Mouse (Mus musculus) neural tube, embryonic 11.5 days (tissue): Measurements from ENCODE around the gene Tmem121. TPM values are rescaled to one million over a fixed set of nuclear protein-coding genes. Genes with fewer than 3 reads are reported as not detected.

Source experiments
- ATAC-seq: fragments of 200-750 bp; cut with Nextera tagmentation; 2 replicates; pipeline ENCODE4 v1.8.0; 2017; ENCODE audit warnings: moderate number of reproducible peaks, mild to moderate bottlenecking, moderate TSS enrichment, moderate library complexity; ENCODE audit not compliant: insufficient read depth, low FRiP score, low TSS enrichment
- DNase-seq: peaks from one replicate; pipeline ENCODE4 v3.0.0-alpha.2; 2015; ENCODE audit warnings: low spot score
- H3K27ac ChIP-seq: fragments of 300-500 bp; sonication (generic); 2 replicates; pipeline ENCODE4 v1.5.1; 2014; ENCODE audit warnings: low read depth, mild to moderate bottlenecking, low read length
- H3K27me3 ChIP-seq: fragments of 300-500 bp; sonication (generic); 2 replicates; pipeline ENCODE4 v1.6.1; 2014; ENCODE audit warnings: mild to moderate bottlenecking, low read length, mixed read lengths; ENCODE audit not compliant: control insufficient read depth, insufficient read depth
- H3K36me3 ChIP-seq: fragments of 300-500 bp; sonication (generic); 2 replicates; pipeline ENCODE4 v1.6.1; 2014; ENCODE audit warnings: mild to moderate bottlenecking, low read length, moderate library complexity, mixed read lengths; ENCODE audit not compliant: control insufficient read depth, insufficient read depth
- H3K4me1 ChIP-seq: fragments of 300-500 bp; sonication (generic); 2 replicates; pipeline ENCODE4 v1.6.1; 2014; ENCODE audit warnings: low read length, mixed read lengths; ENCODE audit not compliant: control insufficient read depth, insufficient read depth
- H3K4me2 ChIP-seq: fragments of 300-500 bp; sonication (generic); 2 replicates; pipeline ENCODE4 v1.6.1; 2014; ENCODE audit warnings: low read depth, mild to moderate bottlenecking, moderate library complexity
- H3K4me3 ChIP-seq: fragments of 300-500 bp; sonication (generic); 2 replicates; pipeline ENCODE4 v1.5.1; 2014; ENCODE audit warnings: low read depth, low read length
- H3K9ac ChIP-seq: fragments of 300-500 bp; sonication (generic); 2 replicates; pipeline ENCODE4 v1.6.1; 2014; ENCODE audit warnings: mild to moderate bottlenecking, low read length
- H3K9me3 ChIP-seq: fragments of 300-500 bp; sonication (generic); 2 replicates; pipeline ENCODE4 v1.6.1; 2016; ENCODE audit warnings: low read length; ENCODE audit not compliant: control insufficient read depth
- WGBS: fragments of 180-500 bp; shearing (Covaris S2); extraction: QIAGEN DNeasy Blood & Tissue Kit; methylation state at CpG from one replicate; pipeline ENCODE4 v1.1.7; 2014; 5-methylcytosine and 5-hydroxymethylcytosine counted together
- polyA plus RNA-seq: library from polyadenylated mRNA; unstranded; fragments of >200 nt; fragmentation: Nextera tagmentation; extraction: Ambion mirVana; gene quantifications from 2 replicates; pipeline ENCODE4 v1.2.1, GENCODE M21; 2014

Gene Tmem121
- polyA plus RNA-seq, 1 experiment from 2014 or later, result 13.2 TPM

DNA sequence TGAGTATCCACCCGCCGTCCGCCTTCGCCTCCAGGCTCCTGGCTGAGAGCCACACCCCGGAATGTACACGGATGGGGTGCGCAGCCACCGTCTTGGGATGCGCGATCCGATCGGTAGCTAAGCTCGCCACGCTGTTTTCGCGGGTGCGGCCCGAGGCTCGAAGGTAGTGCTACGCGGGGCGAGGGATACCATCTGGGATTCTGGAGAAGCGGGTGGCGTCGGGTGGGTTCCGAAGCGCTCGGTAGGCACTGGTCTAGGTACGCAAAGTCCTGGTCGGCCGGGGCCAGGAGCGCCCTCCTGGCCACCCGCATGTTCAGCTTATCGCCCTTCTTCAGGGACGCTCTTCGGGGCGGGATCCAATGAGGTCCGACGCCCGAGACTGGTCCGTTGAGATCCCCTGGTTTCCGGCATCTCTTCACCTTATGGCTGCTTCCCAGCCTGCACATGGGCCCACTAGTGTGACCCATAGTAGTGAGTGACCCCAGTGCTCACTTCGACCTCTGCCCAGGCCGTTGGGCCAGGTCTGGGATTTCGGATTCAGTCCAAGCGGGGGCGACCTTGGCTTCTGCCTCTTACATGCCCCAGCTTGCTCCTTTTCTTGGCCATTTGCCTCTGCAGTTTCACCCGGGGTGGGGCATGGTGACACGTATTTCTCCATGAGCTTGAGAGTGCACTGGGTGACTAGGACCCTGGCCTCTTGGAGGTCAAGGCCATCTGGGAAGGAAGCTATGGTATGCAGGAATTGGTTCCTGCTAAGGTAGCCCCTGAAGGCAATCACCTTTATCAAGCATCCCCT, 44.9 kb upstream of the Tmem121 start:
- Histone ChIP-seq H3K4me1 (peaks cover 26% of the 10 kb centered on the region), H3K36me3 (peaks cover 10% of the 10 kb centered on the region), H3K9me3 (no peaks in the 10 kb centered on the region), H3K4me2 (peak overlapping the region; percentile 62), H3K27me3 (0 out of 2 replicates have a peak, but pooled peaks cover 6% of the 10 kb centered on the region), H3K4me3 (peak overlapping the region; percentile 56), H3K27ac (peak overlapping the region; percentile 35; the same call in 1 of the 2 replicates), H3K9ac (peak overlapping the region; percentile 63)
- DNase-seq (peak; percentile 25), ATAC-seq (no peak; the same call in 1 of the 2 replicates)
- WGBS, result 2% methylated on average over 48 of the region's 49 CpGs

DNA sequence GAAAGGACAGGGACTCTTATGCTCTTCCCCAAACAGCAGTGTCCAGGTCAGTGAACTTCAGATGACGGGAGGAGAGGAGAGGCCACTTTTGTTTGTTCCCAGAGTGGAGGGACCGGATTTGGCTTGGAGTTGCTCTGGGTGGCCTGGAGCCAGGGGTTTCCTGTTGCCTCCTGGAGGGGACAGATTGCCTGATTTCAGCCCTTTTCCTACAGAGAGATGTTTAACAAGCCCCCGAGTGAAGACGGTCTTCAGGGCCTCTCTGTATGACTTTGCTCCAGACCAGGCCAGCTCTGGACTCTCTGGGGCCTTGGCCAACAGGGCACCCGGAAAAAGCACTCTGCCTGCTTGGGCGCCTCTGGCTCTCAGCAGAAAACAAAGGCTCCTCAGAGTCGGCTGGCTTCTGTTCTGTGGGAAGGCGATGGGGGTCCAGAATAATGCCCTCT, 44.2 kb upstream of the Tmem121 start:
- H3K4me1 ChIP-seq, result peaks cover 27% of the 10 kb centered on the region
- DNase-seq (no peak), ATAC-seq (no peak)
- H3K9me3 ChIP-seq, result no peaks in the 10 kb centered on the region
- H3K9ac ChIP-seq, result peak overlapping the region; percentile 63
- peak overlapping the region; percentile 62 for H3K4me2 ChIP-seq
- H3K4me3 ChIP-seq, result peak overlapping the region; percentile 56
- 53% methylated on average over 8 of the region's 8 CpGs for WGBS
- H3K27me3 ChIP-seq, result 0 out of 2 replicates have a peak, but pooled peaks cover 6% of the 10 kb centered on the region
- H3K27ac ChIP-seq, result peak overlapping the region; percentile 27; the same call in 1 of the 2 replicates
- H3K36me3 ChIP-seq, result peaks cover 6% of the 10 kb centered on the region

DNA sequence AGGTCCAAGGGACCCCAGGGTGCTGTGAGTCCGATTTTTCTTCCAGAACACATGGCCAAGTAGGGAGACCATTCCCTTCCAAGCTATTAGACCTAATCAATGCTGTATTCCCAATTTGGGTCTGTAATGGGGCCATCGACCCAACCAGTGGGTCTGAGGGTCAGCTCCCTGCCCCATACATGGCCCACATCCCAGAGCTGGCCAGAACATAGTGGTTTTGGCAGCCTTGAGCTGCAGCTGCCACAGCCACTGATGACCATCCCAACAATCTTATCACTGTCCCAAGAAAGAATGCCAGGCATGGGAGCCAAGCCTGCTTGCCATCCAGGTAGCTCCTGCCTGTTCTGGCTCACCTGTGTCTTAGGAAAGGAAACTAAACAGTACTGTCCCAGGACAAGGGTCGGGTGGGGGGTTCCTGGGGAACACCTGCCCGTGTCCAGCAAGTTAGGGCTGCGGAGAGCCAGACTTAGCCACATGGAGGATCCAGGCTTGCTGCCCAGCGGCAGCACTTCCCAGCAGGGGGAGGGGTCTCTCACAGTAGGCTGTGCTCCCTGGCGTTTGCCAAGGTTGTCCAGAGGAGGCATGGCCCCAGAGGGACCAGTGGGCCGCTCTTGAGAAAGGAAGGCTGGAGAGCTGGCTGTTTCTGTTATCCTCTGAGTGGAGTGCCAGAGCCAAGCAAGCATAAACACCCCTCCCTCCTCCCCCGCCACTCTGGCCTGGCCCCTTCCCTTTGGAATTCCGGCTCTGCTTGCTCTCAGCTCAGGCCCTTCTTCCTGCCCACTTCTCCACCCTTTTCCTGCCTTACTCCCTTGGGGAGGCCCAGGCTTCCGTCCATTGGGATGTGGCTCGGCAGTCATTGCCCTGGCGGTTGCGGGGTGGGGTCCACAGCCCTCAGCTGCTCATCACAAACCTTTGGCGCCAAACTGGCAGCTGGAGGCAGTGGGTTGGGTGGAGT, 43.4 kb upstream of the Tmem121 start:
- Histone ChIP-seq H3K4me1 (peaks cover 32% of the 10 kb centered on the region), H3K9ac (peak overlapping the region; percentile 63), H3K9me3 (no peaks in the 10 kb centered on the region), H3K27me3 (0 out of 2 replicates have a peak, but pooled peaks cover 6% of the 10 kb centered on the region), H3K4me2 (peak overlapping the region; percentile 62), H3K36me3 (peaks cover 4% of the 10 kb centered on the region), H3K4me3 (peak overlapping the region; percentile 56), H3K27ac (peak overlapping the region; percentile 27; the same call in 1 of the 2 replicates)
- 28% methylated on average over 15 of the region's 15 CpGs for WGBS
- DNase-seq (peak; percentile 44), ATAC-seq (no peak)

DNA sequence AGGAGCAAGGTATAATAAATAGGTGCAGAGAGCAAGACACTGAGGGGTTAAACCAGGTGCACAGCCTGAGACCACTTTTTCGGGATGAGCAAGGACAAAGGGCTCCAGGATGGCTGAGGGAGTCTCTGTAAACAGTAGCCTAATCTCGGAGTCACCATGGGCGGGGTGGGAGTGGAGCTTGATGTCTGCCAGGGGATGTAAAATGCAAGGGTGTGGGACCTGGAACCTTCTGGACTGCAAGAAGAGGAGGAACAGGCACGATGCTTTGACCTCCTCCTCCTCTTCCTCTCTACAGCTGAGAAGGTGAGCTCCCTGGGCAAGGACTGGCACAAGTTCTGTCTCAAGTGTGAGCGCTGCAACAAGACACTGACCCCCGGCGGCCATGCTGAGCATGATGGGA, 42.6 kb upstream of the Tmem121 start:
- Histone ChIP-seq H3K4me2 (peak overlapping the region; percentile 62; the same call in 1 of the 2 replicates), H3K27ac (no peak overlapping the region), H3K9ac (peak overlapping the region; percentile 31; the same call in 1 of the 2 replicates), H3K9me3 (no peaks in the 10 kb centered on the region), H3K36me3 (peaks cover 2% of the 10 kb centered on the region; the same call in 1 of the 2 replicates), H3K27me3 (0 out of 2 replicates have a peak, but pooled peaks cover 6% of the 10 kb centered on the region), H3K4me1 (peaks cover 32% of the 10 kb centered on the region), H3K4me3 (no peak overlapping the region; the same call in 1 of the 2 replicates)
- 72% methylated on average over 7 of the region's 7 CpGs for WGBS
- DNase-seq (no peak), ATAC-seq (no peak)

DNA sequence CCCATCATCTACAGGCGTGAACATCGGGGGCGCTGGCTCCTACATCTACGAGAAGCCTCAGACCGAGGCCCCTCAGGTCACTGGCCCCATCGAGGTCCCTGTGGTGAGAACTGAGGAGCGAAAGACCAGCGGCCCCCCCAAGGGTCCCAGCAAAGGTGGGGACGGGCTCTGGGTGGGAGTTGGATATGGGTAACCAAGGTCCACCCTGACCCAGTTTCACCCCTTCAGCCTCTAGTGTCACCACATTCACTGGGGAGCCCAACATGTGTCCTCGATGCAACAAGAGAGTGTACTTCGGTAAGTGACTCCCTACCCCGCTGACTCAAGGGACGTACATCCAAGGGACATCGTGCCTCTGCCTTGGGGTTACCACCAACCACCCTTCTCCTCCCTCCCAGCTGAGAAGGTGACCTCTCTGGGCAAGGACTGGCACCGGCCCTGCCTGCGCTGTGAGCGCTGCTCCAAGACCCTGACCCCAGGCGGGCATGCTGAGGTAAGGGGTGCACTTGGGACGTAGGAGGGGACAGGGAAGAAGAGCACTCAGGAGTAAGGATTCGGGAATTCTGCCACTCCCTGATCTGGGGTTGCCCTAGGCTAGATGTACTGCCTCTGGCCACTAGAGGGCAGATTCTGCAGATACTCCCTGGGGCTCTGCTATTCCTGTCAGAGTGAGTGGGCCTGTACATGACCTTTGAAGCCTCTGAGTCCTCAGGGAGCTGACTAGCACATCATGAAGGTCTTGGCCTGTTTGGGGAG, 41.6 kb upstream of the Tmem121 start:
- Histone ChIP-seq H3K4me3 (no peak overlapping the region), H3K27me3 (0 out of 2 replicates have a peak, but pooled peaks cover 10% of the 10 kb centered on the region), H3K9me3 (no peaks in the 10 kb centered on the region), H3K4me1 (peaks cover 27% of the 10 kb centered on the region), H3K9ac (no peak overlapping the region), H3K27ac (no peak overlapping the region; the same call in 1 of the 2 replicates), H3K4me2 (no peak overlapping the region), H3K36me3 (peaks cover 2% of the 10 kb centered on the region; the same call in 1 of the 2 replicates)
- ATAC-seq (no peak), DNase-seq (peak; percentile 31)
- WGBS, result 73% methylated on average over 20 of the region's 20 CpGs

DNA sequence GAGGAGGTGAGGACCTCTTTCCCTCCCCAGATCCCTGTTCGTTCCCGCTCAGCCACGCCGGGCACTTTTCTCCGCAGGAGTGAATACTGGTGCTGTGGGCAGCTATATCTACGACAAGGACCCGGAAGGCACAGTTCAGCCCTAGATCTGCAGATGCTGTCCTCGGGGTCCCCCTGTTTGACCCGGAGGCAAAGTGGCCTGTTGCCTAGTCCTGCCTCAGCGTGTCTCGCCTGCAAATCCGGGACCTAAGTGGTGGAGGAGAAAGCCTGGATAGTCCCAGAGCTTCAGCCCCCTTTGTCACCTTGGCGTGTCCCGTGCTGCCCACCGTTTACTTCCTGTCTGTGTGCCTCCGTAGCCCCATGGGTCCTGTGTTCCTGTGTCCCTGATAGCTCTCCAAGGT, 40.8 kb upstream of the Tmem121 start:
- Histone ChIP-seq H3K27ac (no peak overlapping the region), H3K4me3 (no peak overlapping the region), H3K4me1 (peaks cover 23% of the 10 kb centered on the region), H3K9ac (no peak overlapping the region), H3K36me3 (peaks cover 2% of the 10 kb centered on the region; the same call in 1 of the 2 replicates), H3K27me3 (0 out of 2 replicates have a peak, but pooled peaks cover 10% of the 10 kb centered on the region), H3K9me3 (no peaks in the 10 kb centered on the region), H3K4me2 (no peak overlapping the region)
- DNase-seq, result no peak
- ATAC-seq, result no peak
- WGBS, result 92% methylated on average over 16 of the region's 16 CpGs

DNA sequence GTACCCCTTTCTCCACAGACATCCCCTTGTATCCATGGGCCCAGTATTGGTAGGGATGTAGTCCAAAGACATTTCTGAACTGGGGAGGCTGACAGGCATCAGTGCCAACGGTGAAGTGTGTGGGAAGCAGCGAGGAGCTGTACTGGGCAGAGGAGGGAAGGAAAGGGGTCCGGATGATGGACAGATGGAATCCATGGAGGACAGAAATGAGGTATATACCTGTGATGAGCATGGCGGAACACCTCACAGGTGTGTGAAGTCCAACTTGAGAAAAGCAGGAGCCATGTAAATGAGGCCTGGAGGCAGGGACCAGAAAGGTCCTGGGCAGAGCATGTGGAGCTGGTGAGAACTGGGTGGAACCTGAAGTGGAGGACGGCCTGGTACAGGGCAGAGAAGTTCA, 40.1 kb upstream of the Tmem121 start:
- Histone ChIP-seq H3K4me1 (peaks cover 23% of the 10 kb centered on the region), H3K4me2 (no peak overlapping the region), H3K9ac (no peak overlapping the region), H3K4me3 (no peak overlapping the region), H3K36me3 (peaks cover 2% of the 10 kb centered on the region; the same call in 1 of the 2 replicates), H3K9me3 (no peaks in the 10 kb centered on the region), H3K27me3 (0 out of 2 replicates have a peak, but pooled peaks cover 10% of the 10 kb centered on the region), H3K27ac (no peak overlapping the region)
- ATAC-seq (no peak), DNase-seq (no peak)
- WGBS, result 92% methylated on average over 5 of the region's 5 CpGs
